Mouse (Mus musculus) right cerebral cortex, postnatal 36 days (tissue): ENCODE measurements around the gene Letmd1.
"Not testable (repeated sequence)": the region's sequence is repeated elsewhere in the genome, so short reads cannot be mapped to it uniquely, and the experiment has no call there.

Experiments
- DNase-seq, 2 experiments: peaks; one replicate each; pipeline ENCODE4 v3.0.0; 2022; ENCODE audit warnings: low spot score in 2 of 2, mixed read lengths in 1 of 2

Letmd1 gene

DNA sequence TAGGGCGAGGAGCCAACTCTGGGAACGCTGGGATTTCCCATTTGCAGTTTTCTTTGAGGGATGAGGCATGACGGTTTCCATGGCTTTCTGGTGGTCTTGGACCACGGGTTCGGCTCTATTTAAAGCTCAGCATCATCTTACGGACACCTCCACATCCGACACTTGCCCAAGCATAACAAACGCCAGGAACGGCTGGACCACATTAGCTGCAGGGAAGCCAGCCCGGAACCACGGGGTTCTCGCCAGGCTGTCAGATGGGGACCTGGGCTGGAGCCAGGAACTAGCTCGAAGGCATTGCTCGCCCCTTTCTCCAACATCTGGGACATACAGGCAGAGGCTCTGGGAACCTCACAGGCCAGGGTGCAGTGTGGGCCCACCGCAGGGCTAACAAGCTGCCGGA is 17.6 kb upstream of the Letmd1 start:
- DNase-seq: no peak

DNA sequence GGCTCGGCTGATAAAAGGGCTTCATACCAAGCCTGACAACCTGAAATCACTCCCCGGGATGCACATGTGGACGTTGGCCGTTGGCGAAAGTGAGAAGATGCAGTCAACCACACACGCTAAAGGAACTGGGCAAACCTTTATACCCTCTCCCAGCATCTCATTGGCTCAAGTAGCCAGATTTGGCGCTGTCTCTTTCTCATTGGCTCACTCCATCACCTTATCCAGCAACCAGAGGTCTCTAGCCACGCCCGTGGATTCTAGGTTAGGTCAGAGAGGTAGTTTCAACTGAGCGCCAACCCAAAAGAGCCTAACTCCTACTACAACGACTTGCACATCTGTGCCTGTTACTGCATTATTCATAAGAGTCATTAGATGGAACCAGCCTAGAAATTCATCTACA is 16.3 kb upstream of the Letmd1 start:
- DNase-seq: no peak

DNA sequence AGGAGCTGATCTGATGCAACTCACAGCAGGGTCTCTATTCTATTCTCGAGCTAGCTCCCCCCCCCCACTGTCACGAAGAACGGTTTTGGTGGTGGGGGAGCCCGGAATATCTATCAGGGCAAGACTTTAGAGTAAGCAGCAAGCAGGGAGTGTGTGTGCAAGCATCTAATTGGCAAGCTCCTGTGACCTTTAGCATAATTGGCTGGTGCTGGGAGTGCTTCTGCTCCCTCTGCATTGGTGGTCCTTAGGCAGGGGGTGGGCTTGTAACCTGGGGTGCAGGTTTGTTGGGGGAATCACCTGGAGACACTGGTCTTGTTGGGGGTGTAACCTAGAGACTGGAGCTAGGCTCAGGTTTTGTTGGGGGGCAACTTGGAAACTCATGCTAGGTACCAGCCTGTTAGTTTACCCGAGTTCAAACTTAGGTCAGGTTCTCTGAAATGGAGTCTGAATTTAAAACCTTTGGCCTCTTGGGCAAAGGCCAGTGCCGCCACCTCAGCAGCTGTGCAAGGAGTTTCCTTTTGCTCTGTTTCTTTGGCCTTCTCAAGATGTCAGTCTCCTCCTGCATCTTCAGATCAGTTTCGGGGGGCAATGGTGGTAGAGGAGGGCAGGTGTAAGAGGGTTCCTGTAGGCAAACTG is 12.3 kb upstream of the Letmd1 start:
- no peak for DNase-seq

DNA sequence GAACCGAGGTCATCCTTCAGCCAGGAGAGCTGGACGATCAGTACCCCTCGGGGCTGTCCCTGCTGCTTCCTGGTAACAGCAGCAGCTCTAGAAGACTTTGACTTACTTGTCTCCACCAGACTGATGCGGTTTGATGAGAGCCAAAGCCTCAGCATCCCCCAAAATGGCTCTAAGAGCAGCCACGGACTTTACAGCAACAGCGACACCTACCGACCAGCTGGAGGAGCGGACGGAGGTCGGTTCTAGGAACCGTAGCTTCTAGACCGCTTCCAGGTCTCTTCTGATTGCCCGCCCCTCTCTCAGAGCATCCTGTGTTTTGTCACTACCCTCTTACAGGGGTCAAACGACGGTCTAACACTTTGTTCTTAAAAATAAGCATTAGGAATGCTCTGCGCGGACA is 11.5 kb upstream of the Letmd1 start:
- no peak for DNase-seq

DNA sequence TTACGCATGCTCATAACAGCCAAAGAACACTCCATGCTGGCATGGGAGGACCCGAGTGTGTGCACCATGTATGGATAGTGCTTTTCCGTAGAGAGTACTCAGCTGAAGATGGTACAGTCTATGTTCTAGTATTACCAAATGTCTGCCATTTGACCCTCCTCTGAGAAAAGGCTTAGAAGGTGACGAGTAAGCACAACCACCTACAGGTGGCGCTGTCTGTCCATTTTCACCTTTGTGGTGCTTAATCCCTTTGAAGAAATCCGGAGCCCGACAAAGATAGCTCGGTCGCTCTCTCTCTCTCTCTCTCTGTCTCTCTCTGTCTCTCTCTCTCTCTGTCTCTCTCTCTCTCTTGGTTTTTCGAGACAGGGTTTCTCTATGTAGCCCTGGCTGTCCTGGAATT is 10.8 kb upstream of the Letmd1 start:
- DNase-seq: no peak

DNA sequence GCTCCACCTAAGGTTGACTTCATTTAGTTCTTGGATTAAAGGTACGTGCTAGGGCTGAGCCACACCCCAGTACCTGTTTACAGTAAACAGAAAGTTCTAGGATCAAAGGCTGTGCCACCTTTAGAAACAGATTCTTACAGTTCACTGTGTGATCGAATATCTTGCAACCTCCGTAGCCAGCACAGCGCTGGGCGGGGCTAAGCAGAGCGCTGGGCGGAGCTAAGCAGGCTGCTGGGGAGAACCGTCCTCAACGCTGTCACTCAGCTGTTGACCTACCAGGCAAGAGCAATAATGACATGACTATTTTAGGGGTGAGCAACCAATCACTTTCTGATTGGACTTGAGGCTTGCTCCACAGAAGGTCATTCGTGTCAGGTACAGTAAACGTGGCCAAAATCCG is 7.9 kb upstream of the Letmd1 start:
- no peak for DNase-seq

- DNase-seq: no peak
These were observed 7.2 kb upstream of the Letmd1 start for GRCm38 (mm10) chr15:100461646-100462045.

GRCm38 (mm10) chr15:100462086-100462485 is 6.7 kb upstream of the Letmd1 start:
- DNase-seq: no peak

DNA sequence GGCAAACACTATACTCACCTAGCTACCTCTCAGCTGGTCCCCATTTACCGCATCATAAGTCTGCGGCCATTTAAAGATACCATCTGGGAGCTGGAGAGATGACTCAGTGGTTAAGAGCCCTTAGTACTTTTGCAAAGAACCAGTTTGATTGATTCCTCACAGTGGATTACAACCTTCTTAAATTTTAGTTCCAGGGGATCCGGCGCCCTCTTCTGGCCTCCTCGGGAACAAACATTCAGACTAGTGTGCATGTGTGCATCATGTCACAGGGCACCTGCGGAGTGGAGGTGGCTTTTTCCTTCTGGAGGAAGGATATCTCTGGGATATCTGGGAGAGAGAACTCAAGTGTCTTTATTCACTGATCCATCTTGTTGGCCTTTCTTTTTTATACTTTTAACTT is 5.1 kb upstream of the Letmd1 start:
- DNase-seq: peak; percentile 48 to 59

GRCm38 (mm10) chr15:100465432-100465831 is 3.4 kb upstream of the Letmd1 start:
- no peak for DNase-seq

DNA sequence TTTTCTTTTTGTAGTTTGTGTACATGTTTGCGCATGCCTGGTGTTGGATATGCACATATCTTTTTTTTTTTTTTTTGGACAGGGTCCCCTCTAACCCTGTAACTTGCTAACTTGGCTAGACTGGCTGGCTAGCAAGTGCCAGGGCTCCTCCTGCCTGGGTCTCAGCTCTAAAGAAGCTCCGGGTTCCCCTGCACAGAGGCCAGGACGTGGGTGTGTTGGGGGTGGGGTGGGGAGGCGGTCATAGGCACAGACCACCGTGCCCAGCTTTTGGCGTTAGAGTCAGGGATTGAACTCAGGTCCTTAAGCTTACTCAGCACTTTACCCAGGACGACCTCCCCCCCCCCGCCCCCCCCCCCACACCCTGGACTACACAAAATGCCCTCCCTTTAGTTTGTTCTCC is 1.1 kb upstream of the Letmd1 start:
- DNase-seq: no peak

GRCm38 (mm10) chr15:100469189-100469545 is 344 bp downstream of the Letmd1 start:
- DNase-seq: no peak

DNA sequence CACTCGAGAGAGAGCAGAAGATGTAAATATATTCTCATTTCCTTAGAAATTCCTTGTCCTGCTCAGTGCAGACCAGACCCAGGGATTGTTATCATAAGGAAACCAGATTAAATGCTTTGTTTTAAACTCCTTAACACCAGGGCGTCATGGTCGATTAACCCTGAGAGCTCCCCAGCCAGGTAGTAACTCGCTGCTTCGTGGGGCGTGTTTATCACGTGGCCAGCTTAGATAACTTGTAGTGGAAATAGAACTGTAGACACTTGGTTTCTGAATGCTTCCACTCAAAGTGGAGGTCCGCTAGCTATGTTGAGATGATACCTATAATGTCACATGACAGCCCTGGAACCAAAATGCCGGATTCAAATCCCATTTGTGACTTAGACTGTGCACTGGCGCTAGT is 1.2 kb downstream of the Letmd1 start:
- DNase-seq: no peak

GRCm38 (mm10) chr15:100473926-100474503 is 5.2 kb downstream of the Letmd1 start:
- no peak for DNase-seq

GRCm38 (mm10) chr15:100478351-100478750 is 9.5 kb downstream of the Letmd1 start:
- no peak for DNase-seq

DNA sequence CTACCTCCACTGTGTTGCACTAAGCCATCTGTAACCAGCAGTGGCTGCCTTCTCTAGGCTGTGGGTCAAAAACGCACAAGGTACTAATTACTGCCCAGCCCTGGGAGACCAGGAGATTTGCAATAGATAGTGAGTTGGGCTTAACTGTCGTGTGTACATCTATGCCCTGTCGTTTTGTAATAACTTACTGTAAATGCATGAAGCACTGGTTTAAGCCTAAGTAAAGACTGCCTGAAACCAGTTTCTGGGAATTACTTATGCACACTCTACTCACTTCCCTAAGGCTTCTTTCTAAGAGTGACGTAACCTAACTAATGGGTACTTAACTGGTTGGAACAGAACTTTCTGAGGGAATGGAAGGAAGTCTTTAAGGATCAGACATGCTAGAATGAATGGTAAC is 10.1 kb downstream of the Letmd1 start:
- DNase-seq: no peak

GRCm38 (mm10) chr15:100485576-100485975 is 16.8 kb downstream of the Letmd1 start:
- DNase-seq: no peak

DNA sequence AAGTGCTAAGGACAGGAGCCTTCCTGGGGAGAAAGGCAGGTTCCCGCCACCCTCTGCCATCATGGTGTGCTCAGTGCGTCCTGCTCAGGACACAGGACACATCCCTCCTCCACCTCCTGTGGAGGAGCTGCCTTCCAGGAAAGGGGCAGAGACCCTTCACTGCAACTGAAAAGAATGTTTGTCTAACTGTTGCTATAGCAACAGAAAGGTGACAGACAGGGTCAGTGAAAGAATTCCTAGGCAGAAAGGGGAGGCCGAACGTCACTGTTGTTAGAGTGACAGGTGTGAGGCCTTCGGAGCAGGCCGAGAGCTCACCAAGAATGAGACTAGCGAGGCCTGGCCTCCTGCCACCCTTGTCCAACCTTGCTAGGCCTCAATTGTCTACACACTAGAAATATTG is 17.6 kb downstream of the Letmd1 start:
- DNase-seq: no peak

DNA sequence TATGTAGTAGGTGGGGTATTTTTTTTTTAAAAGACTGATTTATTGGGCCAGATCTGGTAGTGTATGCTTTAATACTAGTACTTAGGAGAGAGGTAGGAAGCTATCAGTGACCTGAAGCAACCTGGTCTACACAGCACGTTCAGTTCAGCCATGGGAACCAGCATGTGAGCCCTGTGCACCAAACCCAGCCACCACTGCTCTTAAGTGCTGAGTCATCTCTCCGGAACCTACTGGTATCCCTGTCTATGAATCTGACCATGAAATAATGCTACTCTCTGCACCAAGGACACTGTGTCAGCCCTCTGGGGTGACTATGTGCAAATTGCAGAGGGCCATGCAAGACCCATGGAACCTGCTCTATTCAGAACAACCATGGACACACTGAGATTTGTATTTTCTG is 18.2 kb downstream of the Letmd1 start:
- DNase-seq: no peak

GRCm38 (mm10) chr15:100488297-100488696 is 19.5 kb downstream of the Letmd1 start:
- not testable (repeated sequence) for DNase-seq

DNA sequence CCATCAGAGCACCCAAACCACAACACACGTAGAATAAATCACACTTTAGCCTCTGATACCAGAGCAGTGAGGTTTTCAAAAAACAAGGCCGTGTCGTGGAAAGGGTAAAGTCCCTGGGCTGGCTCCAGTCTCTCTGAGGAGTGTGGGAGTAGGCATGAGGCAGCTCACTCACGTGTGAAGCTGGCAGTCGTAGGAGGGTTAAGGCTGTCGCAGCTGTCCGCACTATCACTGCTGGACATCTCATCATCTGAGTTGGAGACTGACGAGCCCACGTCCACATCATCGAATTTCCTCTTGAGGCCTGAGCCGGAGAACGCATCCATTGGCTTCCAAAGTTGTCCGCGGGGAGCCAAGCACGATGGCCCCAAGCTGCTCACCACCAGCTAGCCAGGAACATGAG is 20.4 kb downstream of the Letmd1 start:
- DNase-seq: peak in 1 of 2 experiments; percentile 48

GRCm38 (mm10) chr15:100491966-100492365 is 23.1 kb downstream of the Letmd1 start:
- DNase-seq: no peak

- peak; percentile 27 to 47 for DNase-seq
These were observed 25.8 kb downstream of the Letmd1 start for GRCm38 (mm10) chr15:100494647-100495046.

GRCm38 (mm10) chr15:100495102-100495501 is 26.3 kb downstream of the Letmd1 start, which contains the start of gene Csrnp2:
TSS of gene Csrnp2 (minus strand) at chr15:100495488.
- peak; percentile 88 to 90 for DNase-seq
